Mouse (Mus musculus): ENCODE results near the gene Tal1.

Tal1 gene

DNA sequence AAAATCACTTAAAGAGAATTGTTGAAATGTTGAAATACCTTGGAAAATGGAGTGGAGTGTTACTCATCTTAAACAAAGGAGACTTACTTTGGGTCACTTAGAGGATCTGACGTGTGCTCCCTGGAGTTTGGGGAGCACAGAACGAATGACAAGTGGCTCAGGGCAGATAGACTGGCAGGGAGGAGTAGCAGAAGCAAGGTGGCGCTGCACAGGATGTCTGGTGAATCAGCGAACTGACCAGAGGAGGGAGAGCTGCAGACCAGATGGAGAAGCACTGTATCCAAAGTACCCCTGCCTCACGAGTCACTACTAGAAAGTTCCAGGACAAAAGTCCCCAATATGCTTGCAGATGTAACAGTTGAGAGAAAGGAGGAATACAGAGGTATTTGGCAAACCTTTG is 57.0 kb downstream of the Tal1 start:
- no peak for DNase-seq (ENCODE audit: low spot score)

DNA sequence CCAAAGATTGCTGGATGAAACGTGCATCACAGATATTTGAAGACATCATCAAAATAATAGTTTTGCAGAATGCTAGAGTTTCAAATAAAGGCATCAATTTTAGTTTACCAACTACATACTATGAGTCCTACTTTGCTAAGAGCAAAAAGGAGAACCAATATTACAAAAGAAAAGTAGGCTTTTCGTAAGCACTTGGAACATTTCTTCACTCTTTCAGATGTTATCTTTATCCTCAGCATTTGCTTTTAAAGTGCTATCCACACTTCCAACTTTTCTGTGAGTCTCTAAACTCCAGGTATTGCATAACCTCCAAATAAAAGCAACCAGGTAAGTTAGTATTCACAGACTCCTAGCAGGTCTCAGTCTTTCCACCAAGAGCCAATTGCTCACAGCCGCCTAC is 63.4 kb downstream of the Tal1 start:
- DNase-seq (ENCODE audit: low spot score): no peak

DNA sequence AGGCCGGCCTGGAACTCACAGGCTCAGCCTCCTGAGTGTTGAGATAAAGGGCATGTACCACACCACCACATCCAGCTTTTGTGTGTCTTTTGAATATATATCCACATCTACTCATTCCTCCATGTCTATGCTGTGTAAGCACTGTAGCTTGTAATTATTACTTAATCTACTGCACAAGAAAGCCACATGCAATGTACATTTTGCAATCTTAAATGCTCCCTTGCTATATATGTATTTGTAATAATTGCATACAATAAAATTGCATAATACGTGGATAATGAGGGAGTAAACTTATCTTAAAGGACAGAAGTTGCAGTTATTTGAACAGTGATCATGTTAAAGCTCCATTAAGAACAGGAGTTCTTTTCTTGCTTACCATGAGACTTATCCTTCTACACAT is 64.9 kb downstream of the Tal1 start:
- no peak for DNase-seq (ENCODE audit: low spot score)
